Mouse (Mus musculus): Measurements from ENCODE around the gene Gm45337.
"Not testable (repeated sequence)": the region's sequence is repeated elsewhere in the genome, so short reads cannot be mapped to it uniquely, and the experiment has no call there.

Gm45337 gene

GRCm38 (mm10) chr7:142144507-142144906 is at the start of gene Gm45337:
TSS of gene Gm45337 (minus strand) at chr7:142144607.
- DNase-seq (ENCODE audit: low spot score in 2 of 2), result no peak

GRCm38 (mm10) chr7:142190289-142190688 is 45.9 kb upstream of the Gm45337 start, which contains the start of gene Gm10153:
TSS of gene Gm10153 (minus strand) at chr7:142190389.
- DNase-seq (ENCODE audit: low spot score in 2 of 2), result no peak

DNA sequence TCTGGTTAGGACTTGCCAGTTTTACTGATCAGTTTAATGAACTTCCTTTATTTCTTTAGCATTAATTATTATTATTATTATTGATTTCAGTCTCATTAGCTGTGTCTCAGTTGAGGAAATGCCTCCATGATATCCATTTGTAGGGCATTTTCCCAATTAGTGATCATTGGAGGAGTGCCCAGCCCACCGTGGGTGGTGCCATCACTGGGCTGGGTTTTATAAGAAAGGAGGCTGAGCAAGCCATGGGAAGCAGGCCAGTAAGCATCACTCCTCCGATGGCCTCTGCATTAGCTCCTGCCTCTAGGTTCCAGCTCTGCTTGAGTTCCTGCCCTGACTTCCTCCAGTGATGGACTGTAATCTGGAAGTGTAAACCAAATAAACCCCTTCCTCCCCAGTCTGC is 43.7 kb upstream of the Gm45337 start:
- no peak for DNase-seq (ENCODE audit: low spot score in 2 of 2)

DNA sequence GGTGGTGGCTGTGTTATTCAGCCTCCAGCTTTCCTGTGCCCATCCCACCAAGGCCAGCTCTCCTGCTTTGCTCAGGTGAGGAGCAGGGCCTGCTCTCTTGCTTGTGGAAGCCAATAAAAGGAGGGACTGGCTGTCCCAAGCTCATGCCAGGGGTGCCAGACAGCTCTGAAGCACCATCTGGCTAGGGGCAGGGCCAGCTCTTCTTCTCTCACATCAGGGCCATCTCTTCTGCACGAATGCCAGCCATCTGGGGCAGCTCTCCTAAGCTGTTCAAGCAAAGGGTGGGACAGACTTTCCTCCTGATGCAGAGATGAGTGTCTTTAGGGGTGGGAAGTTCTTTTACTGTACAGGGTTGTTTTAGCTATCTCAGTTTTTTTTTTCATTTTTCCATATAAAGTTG is 36.6 kb upstream of the Gm45337 start:
- DNase-seq (ENCODE audit: low spot score in 2 of 2), result no peak

- no peak for DNase-seq (ENCODE audit: low spot score in 2 of 2)
These were observed 34.3 kb upstream of the Gm45337 start for GRCm38 (mm10) chr7:142178685-142179084.

DNA sequence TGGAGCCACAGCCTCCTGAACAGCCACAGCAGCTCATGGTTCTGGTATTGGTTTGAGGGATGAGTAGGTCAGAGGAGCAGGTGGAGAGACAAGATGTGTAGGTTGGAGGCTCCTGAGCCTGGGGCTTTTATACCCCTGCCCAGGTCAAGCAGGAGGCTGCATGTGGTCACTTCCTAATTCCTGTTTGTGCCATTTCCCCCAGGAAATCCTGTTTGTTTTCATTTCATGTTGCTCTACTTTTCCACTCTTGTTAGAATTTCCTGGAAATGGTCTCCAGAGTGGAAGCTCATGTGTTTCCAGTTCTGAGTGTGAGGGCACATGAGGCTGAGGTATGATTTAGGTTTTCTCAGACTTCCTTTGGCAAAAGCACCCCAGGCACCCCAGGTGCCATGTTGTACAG is 31.5 kb upstream of the Gm45337 start, which contains the start of gene Krtap5-2:
Gene Krtap5-2, minus strand, starts transcription at position 101 of the 400 bp plus-strand sequence.
- DNase-seq (ENCODE audit: low spot score in 2 of 2), result not testable (repeated sequence)

- DNase-seq (ENCODE audit: low spot score in 2 of 2), result no peak
These were observed 25.4 kb upstream of the Gm45337 start for GRCm38 (mm10) chr7:142169836-142170235.

DNA sequence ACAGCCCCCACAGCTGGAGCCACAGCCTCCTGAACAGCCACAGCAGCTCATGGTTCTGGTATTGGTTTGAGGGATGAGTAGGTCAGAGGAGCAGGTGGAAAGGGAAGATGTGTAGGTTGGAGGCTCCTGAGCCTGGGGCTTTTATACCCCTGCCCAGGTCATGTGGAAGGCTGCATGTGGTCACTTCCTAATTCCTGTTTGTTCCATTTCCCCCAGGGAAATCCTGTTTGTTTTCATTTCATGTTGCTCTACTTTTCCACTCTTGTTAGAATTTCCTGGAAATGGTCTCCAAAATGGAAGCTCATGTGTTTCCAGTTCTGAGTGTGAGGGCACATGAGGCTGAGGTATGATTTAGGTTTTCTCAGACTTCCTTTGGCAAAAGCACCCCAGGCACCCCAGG is 21.2 kb upstream of the Gm45337 start, which contains the start of gene Gm4553:
Gene Gm4553, minus strand, starts transcription at position 101 of the 400 bp plus-strand sequence.
- not testable (repeated sequence) for DNase-seq (ENCODE audit: low spot score in 2 of 2)

GRCm38 (mm10) chr7:142159366-142159765 is 15.0 kb upstream of the Gm45337 start:
- DNase-seq (ENCODE audit: low spot score in 2 of 2), result no peak

GRCm38 (mm10) chr7:142157013-142157412 is 12.6 kb upstream of the Gm45337 start, which contains the start of gene Gm29735:
TSS of gene Gm29735 (minus strand) at chr7:142157113.
- not testable (repeated sequence) for DNase-seq (ENCODE audit: low spot score in 2 of 2)

- no peak for DNase-seq (ENCODE audit: low spot score in 2 of 2)
These were observed 10.9 kb upstream of the Gm45337 start for GRCm38 (mm10) chr7:142155308-142155707.

GRCm38 (mm10) chr7:142152191-142152590 is 7.8 kb upstream of the Gm45337 start:
- no peak for DNase-seq (ENCODE audit: low spot score in 2 of 2)

GRCm38 (mm10) chr7:142148633-142149032 is 4.2 kb upstream of the Gm45337 start:
- DNase-seq (ENCODE audit: low spot score in 2 of 2), result no peak

GRCm38 (mm10) chr7:142146033-142146432 is 1.6 kb upstream of the Gm45337 start:
- no peak for DNase-seq (ENCODE audit: low spot score in 2 of 2)

- no peak for DNase-seq (ENCODE audit: low spot score in 2 of 2)
These were observed 1.1 kb upstream of the Gm45337 start for GRCm38 (mm10) chr7:142145413-142145940.

- not testable (repeated sequence) for DNase-seq (ENCODE audit: low spot score in 2 of 2)
These were observed 849 bp downstream of the Gm45337 start for GRCm38 (mm10) chr7:142143506-142144010.

DNA sequence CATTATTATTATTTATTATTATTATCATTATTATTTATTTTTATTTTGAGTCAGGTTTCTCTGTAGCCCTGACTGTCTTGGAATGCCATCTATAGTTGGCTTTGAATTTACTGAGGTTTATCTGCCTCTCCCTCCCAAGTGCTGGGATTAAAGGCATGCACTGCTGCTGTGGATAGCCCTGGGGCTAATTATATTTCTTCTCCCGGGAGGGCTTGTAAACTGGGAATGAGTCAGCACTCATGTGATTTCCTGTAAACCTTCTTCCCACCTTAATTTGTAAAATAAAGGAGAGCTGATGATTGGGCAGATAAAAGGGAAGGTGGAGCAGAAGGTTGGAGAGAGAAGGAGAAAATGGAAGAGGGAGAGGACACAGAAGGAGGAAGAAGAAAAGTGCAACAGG is 3.7 kb downstream of the Gm45337 start:
- no peak for DNase-seq (ENCODE audit: low spot score in 2 of 2)

DNA sequence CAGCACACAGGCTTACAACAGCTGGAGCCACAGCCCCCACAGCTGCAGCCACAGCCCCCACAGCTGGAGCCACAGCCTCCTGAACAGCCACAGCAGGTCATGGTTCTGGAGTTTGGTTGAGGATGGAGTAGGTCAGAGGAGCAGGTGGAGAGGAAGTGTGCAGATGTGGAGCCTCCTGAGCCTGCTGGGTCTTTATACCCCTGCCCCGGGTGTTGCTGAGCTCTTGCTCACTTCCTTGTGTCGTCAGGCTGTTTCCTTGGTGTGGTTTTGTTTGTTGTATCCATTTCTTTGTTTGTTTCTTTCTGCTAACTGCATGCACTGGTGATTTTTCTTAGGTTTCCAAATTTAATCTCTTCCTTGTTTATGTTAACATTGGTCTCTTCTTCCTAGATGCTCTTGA is 8.5 kb downstream of the Gm45337 start, which contains the start of gene Gm39115:
Gene Gm39115, minus strand, starts transcription at position 101 of the 400 bp plus-strand sequence.
- not testable (repeated sequence) for DNase-seq (ENCODE audit: low spot score in 2 of 2)

DNA sequence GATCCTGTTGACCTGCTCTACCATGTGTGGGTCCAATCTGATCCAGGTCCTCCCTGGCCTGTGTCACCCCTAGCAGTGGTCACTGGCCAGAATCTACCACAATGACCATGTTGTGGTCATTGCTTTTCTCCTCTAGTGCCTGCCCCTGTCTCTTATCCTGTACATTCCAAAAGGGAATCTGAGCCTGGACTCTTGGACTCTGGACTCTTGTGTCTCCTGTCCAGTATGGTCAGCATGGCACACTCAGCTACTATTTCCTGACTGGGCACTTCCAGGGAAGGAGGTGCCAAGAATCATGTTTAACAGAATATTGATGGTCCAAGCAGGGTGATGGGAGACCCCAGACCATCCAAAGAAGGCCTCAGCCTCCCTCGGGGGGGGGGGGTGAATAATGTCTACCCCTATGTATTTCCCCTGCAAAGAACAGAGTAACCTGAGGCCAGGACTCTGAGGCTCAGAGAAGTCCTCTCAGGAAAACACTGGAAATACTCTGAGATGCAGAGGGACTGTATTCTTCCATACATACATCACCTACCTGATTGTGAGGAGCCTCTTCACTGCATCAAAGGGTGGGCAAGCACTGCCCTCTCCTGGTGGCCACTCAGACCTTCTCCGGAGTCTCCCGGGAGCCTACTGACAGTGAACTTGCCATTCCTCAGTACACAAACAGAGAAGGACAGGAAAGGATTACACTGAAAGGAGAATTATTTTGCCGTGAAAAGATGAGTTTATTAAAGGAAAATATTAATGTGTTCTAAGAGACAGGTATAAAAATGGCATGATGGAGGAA is 10.0 kb downstream of the Gm45337 start:
- DNase-seq (ENCODE audit: low spot score in 2 of 2), result no peak

- DNase-seq (ENCODE audit: low spot score in 2 of 2), result no peak
These were observed 15.6 kb downstream of the Gm45337 start for GRCm38 (mm10) chr7:142128843-142129242.

GRCm38 (mm10) chr7:142120629-142121028 is 23.8 kb downstream of the Gm45337 start, which contains the start of gene Gm45618:
TSS of gene Gm45618 (minus strand) at chr7:142120729.
- not testable (repeated sequence) for DNase-seq (ENCODE audit: low spot score in 2 of 2)

- DNase-seq (ENCODE audit: low spot score in 2 of 2), result no peak
These were observed 24.8 kb downstream of the Gm45337 start for GRCm38 (mm10) chr7:142119632-142120031.

GRCm38 (mm10) chr7:142104747-142105146 is 39.7 kb downstream of the Gm45337 start:
- no peak for DNase-seq (ENCODE audit: low spot score in 2 of 2)

Data from frontal cortex, postnatal 14 days (tissue).